Mouse (Mus musculus) kidney, postnatal 36 days (tissue): ENCODE data around the gene Gm13697.
"Not testable (repeated sequence)": the region's sequence is repeated elsewhere in the genome, so short reads cannot be mapped to it uniquely, and the experiment has no call there.

Experiments used
- DNase-seq, 2 experiments: peaks; one replicate each; pipeline ENCODE4 v3.0.0; 2021 to 2022; ENCODE audit warnings: mixed read lengths in 2 of 2

Gm13697 gene

GRCm38 (mm10) chr2:83984443-83984842 lies at the start of gene Gm13697:
Gm13697 (plus strand) TSS chr2:83984743.
- not testable (repeated sequence) for DNase-seq

GRCm38 (mm10) chr2:83940931-83941361 lies 43.6 kb upstream of the Gm13697 start, which contains the start of gene Zswim2:
Zswim2 (minus strand) TSS chr2:83941228.
- peak; percentile 53 to 70 for DNase-seq

- DNase-seq = no peak
Observed at GRCm38 (mm10) chr2:83941378-83941777, 43.2 kb upstream of the Gm13697 start.

- no peak for DNase-seq
Observed at GRCm38 (mm10) chr2:83941792-83942191, 42.8 kb upstream of the Gm13697 start.

GRCm38 (mm10) chr2:83955393-83955792 lies 29.1 kb upstream of the Gm13697 start, which contains the start of gene Gm13698:
Gm13698 (plus strand) TSS chr2:83955693.
- not testable (repeated sequence) for DNase-seq

GRCm38 (mm10) chr2:83961203-83961602 lies 23.3 kb upstream of the Gm13697 start, which contains the start of gene Gm13693:
Gm13693 (plus strand) TSS chr2:83961503.
- DNase-seq = not testable (repeated sequence)

GRCm38 (mm10) chr2:83967013-83967412 lies 17.5 kb upstream of the Gm13697 start, which contains the start of gene Gm13695:
Gm13695 (plus strand) TSS chr2:83967313.
- not testable (repeated sequence) for DNase-seq

GRCm38 (mm10) chr2:83972823-83973222 lies 11.7 kb upstream of the Gm13697 start, which contains the start of gene Gm13696:
Gm13696 (plus strand) TSS chr2:83973123.
- not testable (repeated sequence) for DNase-seq

GRCm38 (mm10) chr2:83978633-83979032 lies 5.9 kb upstream of the Gm13697 start, which contains the start of gene Gm13694:
Gm13694 (plus strand) TSS chr2:83978933.
- DNase-seq = not testable (repeated sequence)

GRCm38 (mm10) chr2:83990253-83990652 lies 5.7 kb downstream of the Gm13697 start, which contains the start of gene Gm13691:
Gm13691 (plus strand) TSS chr2:83990553.
- DNase-seq = not testable (repeated sequence)

- DNase-seq = peak in 1 of 2 experiments; percentile 8
Observed at GRCm38 (mm10) chr2:83993639-83994255, 9.2 kb downstream of the Gm13697 start.

GRCm38 (mm10) chr2:83994526-83994925 lies 10.0 kb downstream of the Gm13697 start:
- DNase-seq = not testable (repeated sequence)

GRCm38 (mm10) chr2:84008913-84009312 lies 24.4 kb downstream of the Gm13697 start:
- DNase-seq = no peak

- DNase-seq = no peak
Observed at GRCm38 (mm10) chr2:84009818-84010217, 25.3 kb downstream of the Gm13697 start.

- DNase-seq = no peak
Observed at GRCm38 (mm10) chr2:84014572-84014971, 30.0 kb downstream of the Gm13697 start.

- not testable (repeated sequence) for DNase-seq
Observed at GRCm38 (mm10) chr2:84016291-84016690, 31.7 kb downstream of the Gm13697 start.

GRCm38 (mm10) chr2:84018330-84018729 lies 33.8 kb downstream of the Gm13697 start:
- no peak for DNase-seq

GRCm38 (mm10) chr2:84019519-84020305 lies 35.2 kb downstream of the Gm13697 start:
- peak; percentile 44 to 77 for DNase-seq

GRCm38 (mm10) chr2:84021930-84022329 lies 37.4 kb downstream of the Gm13697 start:
- DNase-seq = no peak

- peak in 1 of 2 experiments; percentile 35 for DNase-seq
Observed at GRCm38 (mm10) chr2:84022905-84023304, 38.4 kb downstream of the Gm13697 start.

- DNase-seq = no peak
Observed at GRCm38 (mm10) chr2:84023319-84023718, 38.8 kb downstream of the Gm13697 start.

GRCm38 (mm10) chr2:84025217-84025616 lies 40.7 kb downstream of the Gm13697 start:
- DNase-seq = no peak

GRCm38 (mm10) chr2:84032505-84032904 lies 48.0 kb downstream of the Gm13697 start:
- no peak for DNase-seq
